Mouse (Mus musculus) frontal cortex, postnatal 36 days (tissue): ENCODE measurements around the gene Tmem82.

Source experiments
- DNase-seq, 2 experiments: peaks; one replicate each; pipeline ENCODE4 v3.0.0; 2022; ENCODE audit warnings: low spot score in 2 of 2

Tmem82 gene

DNA sequence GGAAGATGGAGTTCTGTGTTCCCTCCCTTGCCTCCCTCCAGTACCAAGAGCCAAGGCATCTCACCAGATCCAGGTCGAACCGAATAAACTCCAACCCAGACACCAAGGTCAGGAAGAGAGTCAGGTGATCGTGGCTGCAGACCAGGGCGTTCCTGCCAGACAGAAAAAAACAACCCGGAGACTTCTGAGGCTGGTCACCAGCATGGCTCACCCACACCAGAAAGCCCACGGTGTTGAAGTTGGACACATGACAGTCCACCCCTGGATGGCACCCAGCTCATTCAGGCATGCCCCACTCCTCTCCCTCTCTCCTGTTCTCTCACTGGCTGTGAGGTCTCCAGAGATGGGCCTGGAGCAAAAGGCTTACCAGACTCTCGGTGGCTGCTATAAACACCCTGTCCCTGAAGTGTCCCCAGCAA lies 22.9 kb upstream of the Tmem82 start:
- DNase-seq = no peak

- no peak for DNase-seq
Observed at GRCm38 (mm10) chr4:141639474-141639873, 21.0 kb upstream of the Tmem82 start.

- DNase-seq = no peak
Observed at GRCm38 (mm10) chr4:141636693-141637092, 18.3 kb upstream of the Tmem82 start.

DNA sequence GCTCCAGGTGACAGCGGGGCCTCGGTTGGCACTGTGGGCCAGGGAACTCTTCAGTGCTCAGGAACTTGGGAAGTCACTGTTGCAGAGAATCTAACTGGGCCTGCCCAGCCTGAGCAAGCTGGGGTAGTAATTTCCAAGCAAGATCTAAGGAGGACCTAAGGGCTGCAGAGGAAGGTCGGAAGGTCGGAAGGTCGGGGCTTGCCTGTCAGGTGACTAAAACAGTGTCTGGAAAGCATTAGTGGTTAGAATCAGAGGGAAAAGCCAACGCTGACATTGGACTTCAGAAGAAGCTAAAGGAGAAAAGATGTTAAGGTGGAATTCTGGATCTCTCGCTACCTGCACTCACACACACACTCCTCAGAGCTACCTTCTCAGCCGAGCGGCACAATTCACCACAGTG lies 17.6 kb upstream of the Tmem82 start:
- DNase-seq = no peak

GRCm38 (mm10) chr4:141632111-141632873 lies 13.9 kb upstream of the Tmem82 start:
- DNase-seq = no peak

- no peak for DNase-seq
Observed at GRCm38 (mm10) chr4:141631250-141631649, 12.8 kb upstream of the Tmem82 start.

DNA sequence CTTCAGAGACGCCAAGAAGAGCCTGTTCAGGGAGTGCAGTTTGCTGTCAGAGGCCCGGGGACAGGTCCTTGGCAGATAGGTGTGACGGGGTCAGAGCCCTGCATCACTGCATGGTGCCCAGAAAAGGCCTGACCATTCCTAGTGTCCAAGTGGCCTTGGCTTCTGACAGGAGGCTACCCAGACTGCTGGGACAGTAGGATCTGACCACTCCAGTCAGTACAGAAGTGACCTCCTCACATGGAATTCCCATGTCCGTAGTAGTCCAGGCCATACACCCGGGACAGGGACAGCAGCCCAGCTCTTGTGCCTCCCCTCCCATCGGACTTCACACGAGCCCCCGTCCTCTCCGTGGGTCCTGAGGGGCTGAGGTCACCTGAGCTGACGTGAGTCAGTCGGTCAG lies 11.6 kb upstream of the Tmem82 start:
- DNase-seq = no peak

DNA sequence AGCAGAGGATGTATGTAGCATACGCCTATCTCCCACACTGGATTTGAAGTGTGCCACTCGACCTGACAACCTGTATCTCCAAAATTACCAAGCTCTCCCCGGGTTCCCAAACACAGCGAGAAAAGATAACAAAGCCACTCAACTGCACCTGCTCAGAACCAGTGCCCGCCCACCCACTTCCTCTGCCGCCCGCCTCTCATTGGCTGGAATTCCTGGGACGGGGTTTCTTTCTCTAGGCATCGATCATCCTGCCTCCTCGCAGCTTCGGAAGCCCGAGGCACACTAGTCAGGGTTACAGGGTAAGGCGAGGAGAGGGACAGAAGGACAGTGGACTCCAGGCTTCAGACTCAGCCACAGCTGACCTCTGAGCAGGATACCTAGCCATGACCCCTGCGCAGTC lies 10.2 kb upstream of the Tmem82 start:
- DNase-seq = no peak

GRCm38 (mm10) chr4:141627502-141627901 lies 9.1 kb upstream of the Tmem82 start:
- no peak for DNase-seq

GRCm38 (mm10) chr4:141625774-141626550 lies 7.5 kb upstream of the Tmem82 start:
- no peak for DNase-seq

DNA sequence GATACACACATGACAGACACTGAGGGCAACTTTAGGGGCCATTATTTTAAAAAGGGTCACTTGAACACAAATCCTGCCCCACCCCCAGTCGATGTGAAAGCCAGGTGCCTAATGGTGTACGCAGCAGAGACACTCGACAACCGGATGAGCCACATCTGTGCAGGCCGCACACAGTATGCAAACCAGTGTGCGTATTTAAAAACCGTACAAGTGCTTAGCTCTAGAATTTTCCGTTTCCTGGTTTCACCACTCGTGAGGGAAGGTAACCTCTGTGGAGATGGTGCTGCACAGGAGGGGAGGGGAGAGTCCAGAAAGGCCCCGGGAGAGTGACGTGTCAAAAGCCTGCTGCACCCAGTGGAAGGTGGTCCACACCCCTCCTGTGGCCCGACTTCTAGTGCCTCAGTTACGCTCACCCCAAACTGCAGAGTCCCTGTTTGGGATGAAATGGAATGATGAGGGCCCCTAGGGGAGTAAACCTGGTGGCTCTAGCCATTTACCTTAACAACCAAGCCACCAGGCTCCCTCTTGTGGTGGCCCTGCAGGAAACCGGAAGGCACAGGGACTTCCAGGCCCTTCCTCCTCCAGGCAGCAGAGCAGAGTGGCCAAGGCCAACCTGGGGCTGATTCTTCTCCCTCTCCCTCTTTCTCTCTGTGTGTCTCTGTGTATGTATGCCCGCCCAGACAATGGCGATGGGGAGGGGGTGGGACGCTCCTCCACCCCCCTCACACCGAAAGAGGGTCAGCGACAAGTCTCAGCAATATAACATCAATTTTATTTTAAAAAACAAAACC lies 6.7 kb upstream of the Tmem82 start:
- DNase-seq = peak in 1 of 2 experiments; percentile 21

DNA sequence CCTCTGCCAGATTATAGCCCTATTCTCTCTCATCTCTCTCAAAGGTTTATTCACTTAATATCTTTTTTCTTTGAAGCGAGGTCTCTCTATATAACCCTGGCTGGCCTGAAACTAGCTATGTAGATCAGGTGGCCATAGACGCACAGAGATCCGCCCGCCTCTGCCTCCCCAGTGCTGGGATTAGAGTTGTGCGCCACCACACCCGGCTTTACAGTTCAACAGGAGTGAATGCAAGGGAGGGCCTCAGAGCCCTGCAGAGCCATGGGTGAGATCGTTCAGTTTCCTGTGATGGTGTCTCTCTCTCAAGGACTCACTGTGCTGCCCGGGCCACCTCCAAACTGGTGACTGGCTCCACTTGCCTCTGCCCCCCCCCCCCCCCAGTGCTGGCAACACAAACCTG lies 5.7 kb upstream of the Tmem82 start:
- no peak for DNase-seq

DNA sequence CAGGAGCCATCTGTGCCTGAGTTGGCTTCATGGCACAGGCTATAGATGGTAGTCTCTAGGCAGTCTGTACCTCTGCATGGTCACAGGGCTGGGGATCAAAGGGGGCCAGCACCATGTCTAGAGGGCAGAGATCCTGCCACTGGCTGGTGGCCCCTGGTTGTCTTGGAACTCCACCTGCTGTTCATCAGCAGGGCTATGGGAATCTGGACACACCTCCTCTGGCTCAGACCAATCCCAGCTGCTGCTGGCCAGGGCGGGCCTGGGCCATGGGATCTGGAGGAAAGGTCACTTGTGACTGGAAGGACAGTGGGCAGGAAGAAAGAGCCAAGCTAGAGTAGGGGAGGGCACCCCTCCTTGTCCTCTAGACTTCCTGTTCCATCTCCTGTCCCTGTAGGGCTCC lies 5.2 kb upstream of the Tmem82 start, which contains the start of gene Slc25a34:
Gene Slc25a34 (minus strand): TSS at position 156 of the 400 bp plus-strand sequence.
- peak in 1 of 2 experiments; percentile 31 for DNase-seq

DNA sequence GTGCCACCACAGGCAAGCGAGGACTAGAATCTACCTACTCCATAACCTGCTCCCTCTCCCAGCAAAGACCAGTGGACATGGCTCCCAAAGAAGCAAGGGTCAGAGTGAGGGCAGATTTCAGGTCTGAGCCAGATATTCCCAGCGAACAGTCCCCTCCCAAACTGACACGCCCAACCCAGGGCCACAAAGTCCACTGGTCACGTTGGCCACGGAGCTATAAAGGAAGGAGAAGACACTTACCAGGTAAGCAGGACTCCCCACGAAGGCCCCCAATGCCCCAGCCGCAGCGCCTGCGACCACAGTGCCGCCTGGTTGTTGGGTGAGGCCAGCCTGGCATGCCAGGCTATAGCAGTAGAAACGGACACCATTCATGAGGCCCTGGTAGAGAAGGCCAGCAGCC lies 4.6 kb upstream of the Tmem82 start:
- no peak for DNase-seq

GRCm38 (mm10) chr4:141622580-141622979 lies 4.1 kb upstream of the Tmem82 start:
- DNase-seq = no peak

GRCm38 (mm10) chr4:141622091-141622490 lies 3.7 kb upstream of the Tmem82 start:
- DNase-seq = no peak

GRCm38 (mm10) chr4:141621297-141621696 lies 2.9 kb upstream of the Tmem82 start:
- DNase-seq = no peak

DNA sequence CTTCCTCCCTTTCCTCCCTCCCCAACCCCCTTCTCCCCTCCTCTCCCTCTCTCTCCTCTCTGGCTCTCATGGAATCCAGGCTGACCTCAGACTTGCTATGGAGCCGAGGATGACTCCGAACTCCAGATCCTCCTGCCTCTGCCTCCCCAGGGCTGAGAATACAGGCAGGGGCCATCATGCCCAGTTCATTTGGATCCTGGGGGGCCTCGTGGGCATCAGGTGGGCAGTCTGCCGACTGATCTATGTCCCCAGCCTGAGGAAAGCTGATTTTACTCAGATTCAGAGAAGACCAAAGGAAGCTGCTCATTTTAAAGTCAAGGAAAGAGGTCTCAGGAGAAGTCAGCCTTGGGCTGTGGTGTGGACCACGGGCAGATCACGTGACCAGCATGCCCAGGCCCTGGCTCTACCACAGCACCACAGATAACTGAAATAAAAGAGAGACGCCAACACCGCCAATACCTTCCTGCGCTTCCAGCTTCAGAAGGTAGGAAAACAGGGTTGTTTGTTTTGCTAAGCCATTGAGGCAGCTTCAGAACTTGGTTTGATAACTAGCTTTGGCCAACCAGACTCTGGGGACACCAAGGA lies 958 bp upstream of the Tmem82 start:
- no peak for DNase-seq

GRCm38 (mm10) chr4:141617863-141618564 lies 419 bp downstream of the Tmem82 start:
- no peak for DNase-seq

DNA sequence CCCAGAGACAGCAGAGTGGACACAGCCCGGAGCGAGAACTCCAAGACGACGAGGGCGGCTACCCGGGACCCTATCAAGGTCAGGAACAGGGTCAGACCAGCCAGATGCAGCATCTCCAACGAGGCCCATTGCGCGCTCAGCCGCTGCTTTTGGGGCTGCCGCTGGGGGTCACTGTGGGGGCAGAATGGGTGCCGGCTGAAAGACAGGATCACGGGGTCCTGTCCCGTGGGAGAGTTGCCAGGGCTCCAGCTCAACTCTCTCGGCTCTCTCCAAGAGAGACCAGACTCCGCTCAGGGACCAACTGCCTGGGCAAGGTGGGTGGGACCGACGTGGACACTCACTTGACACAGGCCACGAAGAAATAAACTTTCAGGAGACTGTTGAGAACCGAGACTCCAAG lies 1.1 kb downstream of the Tmem82 start:
- DNase-seq = peak in 1 of 2 experiments; percentile 36

- DNase-seq = no peak
Observed at GRCm38 (mm10) chr4:141616811-141617210, 1.6 kb downstream of the Tmem82 start.
